30 mouse cellular contexts compared by ENCODE assay signal in the genomic region with DNA sequence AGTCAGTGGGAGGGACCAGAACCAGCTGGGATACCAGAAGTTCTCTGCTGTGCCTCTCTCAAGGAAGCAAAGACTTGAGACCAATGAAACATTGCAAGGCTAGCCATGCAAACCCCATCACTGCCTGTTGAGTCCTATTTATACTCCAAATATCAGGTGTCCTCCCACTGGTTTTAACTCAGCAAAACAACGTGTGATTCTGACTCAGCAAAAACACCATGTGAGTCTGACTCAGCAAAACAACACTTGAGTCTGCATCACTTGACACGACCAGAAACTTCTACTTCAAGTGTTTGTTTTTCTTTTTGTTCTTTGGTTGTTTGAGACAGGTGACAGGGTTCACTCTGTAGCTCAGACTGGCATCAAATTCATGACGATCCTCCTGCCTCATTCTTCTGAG.
DNase-seq lines count a peak whose midpoint lies in the region; TF ChIP-seq lines count a peak whose summit lies in the region.
"Had no signal": no experiment of that assay in that cellular context is flagged by ENCODE, and none has a peak within 500 bp of the region (broad histone marks: within the 10 kb centered on the region; RNA-seq: fewer than 3 reads in every experiment).

No protein-coding gene starts in this region.

- no peak overlapping the region for H3K4me3 ChIP-seq in MEL (ENCODE audit: control insufficient read depth in 1 of 2, insufficient read depth in 1 of 2, low read depth in 2 of 2, low read length in 2 of 2)
- H3K4me3 ChIP-seq: embryonic facial prominence, embryonic 10.5 days; embryonic facial prominence, embryonic 15.5 days; forebrain, embryonic 13.5 days; heart, embryonic 15.5 days; hindbrain, embryonic 12.5 days; intestine, embryonic 15.5 days; limb, embryonic 13.5 days; liver, embryonic 12.5 days; midbrain, embryonic 10.5 days; midbrain, embryonic 15.5 days had no signal

- TF ChIP-seq RAD21 in MEL (IDR thresholded peaks at IDR 0.05; ENCODE audit: low read depth, low read length): no peak

- no peaks in the 10 kb centered on the region for H3K36me3 ChIP-seq in MEL (ENCODE audit: control insufficient read depth in 1 of 2, insufficient read depth in 2 of 2, low read length in 2 of 2)
- H3K36me3 ChIP-seq: embryonic facial prominence, embryonic 10.5 days; embryonic facial prominence, embryonic 15.5 days; heart, embryonic 15.5 days; hindbrain, embryonic 12.5 days; intestine, embryonic 15.5 days; limb, embryonic 13.5 days; liver, embryonic 12.5 days; midbrain, embryonic 10.5 days; midbrain, embryonic 15.5 days had no signal

- DNase-seq in gastrocnemius, adult 18-20 months (ENCODE audit: low spot score): peak; percentile 27
- DNase-seq in gastrocnemius, postnatal 10 days: no peak
- peak; percentile 23 for DNase-seq in 3T3-L1 (ENCODE audit: low read depth, low spot score)
- peak; percentile 9 for DNase-seq in MEL (ENCODE audit: low read depth, low spot score)
- DNase-seq in c-Kit-negative CD71-positive TER-119-positive erythroid progenitor cells, embryonic 14.5 days (ENCODE audit: low read depth, low spot score): peak; percentile 16
- no peak for DNase-seq in layer of hippocampus, postnatal 10 days (ENCODE audit: low spot score in 2 of 2)
- no peak for DNase-seq in yolk sac, embryonic 10.5 days (ENCODE audit: low spot score)
- DNase-seq in kidney, postnatal 4 days: no peak
- DNase-seq: adrenal gland, adult 8-10 months; cerebellum, adult 8-10 months; cerebellum, postnatal 25 days; heart, postnatal 36 days; kidney, adult 2 months; lung, adult 18-20 months; lung, postnatal 10 days; thymus, adult 18-20 months; thymus, postnatal 25 days had no signal

- H3K4me1 ChIP-seq in MEL (ENCODE audit: control insufficient read depth in 1 of 2, insufficient read depth in 2 of 2, low read length in 2 of 2): no peaks in the 10 kb centered on the region
- H3K4me1 ChIP-seq: embryonic facial prominence, embryonic 15.5 days; forebrain, embryonic 13.5 days; heart, embryonic 15.5 days; hindbrain, embryonic 12.5 days; intestine, embryonic 15.5 days; limb, embryonic 13.5 days; liver, embryonic 12.5 days; midbrain, embryonic 10.5 days; midbrain, embryonic 15.5 days had no signal

- TF ChIP-seq EP300 in MEL (IDR thresholded peaks at IDR 0.05; ENCODE audit: low read depth in 1 of 2, low read length in 2 of 2): no peak

- no peak for TF ChIP-seq POLR2A in MEL (IDR thresholded peaks at IDR 0.05; ENCODE audit: control insufficient read depth in 1 of 2, insufficient read depth in 1 of 2, low read depth in 1 of 2, low read length in 2 of 2, poor library complexity in 1 of 2)

- no peaks in the 10 kb centered on the region for H3K79me2 ChIP-seq in MEL (ENCODE audit: control insufficient read depth, insufficient read depth, low read length, poor library complexity)

- TF ChIP-seq CTCF in MEL (IDR thresholded peaks at IDR 0.05 in 2 of 3, conservative IDR thresholded peaks at IDR 0.05 in 1 of 3; ENCODE audit: control insufficient read depth in 1 of 3, insufficient read depth in 1 of 3, low read depth in 2 of 3, low read length in 3 of 3, poor library complexity in 1 of 3, severe bottlenecking in 1 of 3): no peak

- no peak overlapping the region for H3K9ac ChIP-seq in MEL (ENCODE audit: control insufficient read depth, low read depth, low read length, poor library complexity, severe bottlenecking)
- H3K9ac ChIP-seq: embryonic facial prominence, embryonic 15.5 days; forebrain, embryonic 13.5 days; heart, embryonic 15.5 days; hindbrain, embryonic 12.5 days; intestine, embryonic 15.5 days; limb, embryonic 13.5 days; liver, embryonic 12.5 days; midbrain, embryonic 15.5 days had no signal

- no peak overlapping the region for H3K27ac ChIP-seq in MEL (ENCODE audit: control insufficient read depth, low read depth, low read length)
- H3K27ac ChIP-seq: embryonic facial prominence, embryonic 10.5 days; embryonic facial prominence, embryonic 15.5 days; forebrain, embryonic 13.5 days; heart, embryonic 15.5 days; hindbrain, embryonic 12.5 days; hindbrain, postnatal 0 days; intestine, embryonic 15.5 days; kidney, postnatal 0 days; limb, embryonic 13.5 days; liver, embryonic 12.5 days; midbrain, embryonic 10.5 days; midbrain, embryonic 15.5 days; stomach, postnatal 0 days had no signal

- H3K9me3 ChIP-seq in MEL (replicated peaks; ENCODE audit: insufficient read depth, low read length): no peaks in the 10 kb centered on the region
- H3K9me3 ChIP-seq: embryonic facial prominence, embryonic 10.5 days; embryonic facial prominence, embryonic 15.5 days; forebrain, embryonic 13.5 days; heart, embryonic 15.5 days; hindbrain, embryonic 12.5 days; intestine, embryonic 15.5 days; liver, embryonic 12.5 days; midbrain, embryonic 15.5 days had no signal

- no peaks in the 10 kb centered on the region for H3K27me3 ChIP-seq in MEL (ENCODE audit: control insufficient read depth in 1 of 2, insufficient read depth in 2 of 2, low read length in 2 of 2)
- H3K27me3 ChIP-seq: embryonic facial prominence, embryonic 15.5 days; forebrain, embryonic 13.5 days; heart, embryonic 15.5 days; hindbrain, embryonic 12.5 days; intestine, embryonic 15.5 days; limb, embryonic 13.5 days; liver, embryonic 12.5 days; midbrain, embryonic 15.5 days had no signal

TF ChIP-seq in MEL, 35 proteins besides CTCF, POLR2A, EP300 and RAD21:
- TF ChIP-seq MAFK (IDR thresholded peaks at IDR 0.05; ENCODE audit: borderline replicate concordance, low read depth, low read length) (0 out of 2 replicates have a peak, but pooled peaks have one; percentile 30), USF1 (IDR thresholded peaks at IDR 0.05; ENCODE audit: low read depth, low read length) (no peak)

Comparison
In these comparisons a context has a peak if more than half of its experiments do, and no peak if none do; other contexts are left out.
1. DNase-seq: peak in gastrocnemius, adult 18-20 months (single experiment), 3T3-L1 (single experiment), MEL (single experiment) and c-Kit-negative CD71-positive TER-119-positive erythroid progenitor cells, embryonic 14.5 days (single experiment); none in gastrocnemius, postnatal 10 days (single experiment), layer of hippocampus, postnatal 10 days (0 of 2), yolk sac, embryonic 10.5 days (single experiment) and kidney, postnatal 4 days (0 of 2).